Mouse (Mus musculus) lung, adult 2 months (tissue): ENCODE results near the gene Gabrg3.

Experiments
- CTCF ChIP-seq: fragments of 200-500 bp; IDR thresholded peaks from 2 replicates; pipeline ENCODE4 v1.5.1; 2011; ENCODE audit warnings: mild to moderate bottlenecking, low read length, control low read depth; ENCODE audit not compliant: insufficient read depth
- POLR2A ChIP-seq: fragments of 200-500 bp; IDR thresholded peaks from 2 replicates; pipeline ENCODE4 v1.6.1; 2011; ENCODE audit warnings: low read depth, mild to moderate bottlenecking, control low read depth, low read length, borderline replicate concordance; ENCODE audit errors: extremely low read depth

GRCm38 (mm10) chr7:57260201-57260600 is 126.8 kb downstream of the Gabrg3 start:
- no peak for TF ChIP-seq CTCF
- TF ChIP-seq POLR2A = no peak
